Mouse (Mus musculus) thymus, postnatal 0 days (tissue): ENCODE data around the gene Arid1b. TPM values are rescaled to one million over a fixed set of nuclear protein-coding genes. Genes with fewer than 3 reads are reported as not detected.
"Not testable (repeated sequence)": the region's sequence is repeated elsewhere in the genome, so short reads cannot be mapped to it uniquely, and the experiment has no call there.

Source experiments
- DNase-seq: peaks from one replicate; pipeline ENCODE4 v3.0.0-alpha.2; 2015; ENCODE audit warnings: low spot score
- polyA plus RNA-seq: library from polyadenylated mRNA; unstranded; fragments of >200 nt; fragmentation: Nextera tagmentation; extraction: Ambion mirVana; gene quantifications from 2 replicates; pipeline ENCODE4 v1.2.1, GENCODE M21; 2015

Arid1b gene
- polyA plus RNA-seq, 1 experiment from 2014 or later: 12.6 TPM

GRCm38 (mm10) chr17:5085942-5086341, 91.8 kb downstream of the Arid1b start:
- DNase-seq: no peak

GRCm38 (mm10) chr17:5088241-5088640, 94.1 kb downstream of the Arid1b start:
- not testable (repeated sequence) for DNase-seq

- peak; percentile 52 for DNase-seq
Observed at GRCm38 (mm10) chr17:5088822-5089221, 94.7 kb downstream of the Arid1b start.

GRCm38 (mm10) chr17:5089541-5089940, 95.4 kb downstream of the Arid1b start:
- peak; percentile 81 for DNase-seq

GRCm38 (mm10) chr17:5091490-5091889, 97.4 kb downstream of the Arid1b start:
- peak; percentile 45 for DNase-seq

- DNase-seq: no peak
Observed at GRCm38 (mm10) chr17:5091934-5092333, 97.8 kb downstream of the Arid1b start.

- peak; percentile 36 for DNase-seq
Observed at GRCm38 (mm10) chr17:5093343-5093742, 99.2 kb downstream of the Arid1b start.

- DNase-seq: no peak
Observed at GRCm38 (mm10) chr17:5094636-5095035, 100.5 kb downstream of the Arid1b start.

- no peak for DNase-seq
Observed at GRCm38 (mm10) chr17:5095741-5096140, 101.6 kb downstream of the Arid1b start.

- DNase-seq: no peak
Observed at GRCm38 (mm10) chr17:5097046-5097445, 102.9 kb downstream of the Arid1b start.

- peak; percentile 60 for DNase-seq
Observed at GRCm38 (mm10) chr17:5097545-5098475, 103.7 kb downstream of the Arid1b start.

GRCm38 (mm10) chr17:5098727-5099126, 104.6 kb downstream of the Arid1b start:
- DNase-seq: peak; percentile 81

- no peak for DNase-seq
Observed at GRCm38 (mm10) chr17:5099238-5099637, 105.1 kb downstream of the Arid1b start.

GRCm38 (mm10) chr17:5101157-5101556, 107.0 kb downstream of the Arid1b start:
- DNase-seq: peak; percentile 57

- no peak for DNase-seq
Observed at GRCm38 (mm10) chr17:5101887-5102286, 107.8 kb downstream of the Arid1b start.

- no peak for DNase-seq
Observed at GRCm38 (mm10) chr17:5105746-5106145, 111.6 kb downstream of the Arid1b start.

GRCm38 (mm10) chr17:5106263-5107195, 112.4 kb downstream of the Arid1b start:
- no peak for DNase-seq

GRCm38 (mm10) chr17:5107501-5107900, 113.4 kb downstream of the Arid1b start:
- DNase-seq: no peak

GRCm38 (mm10) chr17:5108022-5108421, 113.9 kb downstream of the Arid1b start:
- no peak for DNase-seq

- no peak for DNase-seq
Observed at GRCm38 (mm10) chr17:5108546-5109142, 114.5 kb downstream of the Arid1b start.

- DNase-seq: no peak
Observed at GRCm38 (mm10) chr17:5109343-5109742, 115.2 kb downstream of the Arid1b start.
